Mouse (Mus musculus) heart, adult 2 months (tissue): ENCODE data around the gene Inpp5a. TPM values are rescaled to one million over a fixed set of nuclear protein-coding genes. Genes with fewer than 3 reads are reported as not detected.

Source experiments
- DNase-seq, 2 experiments: peaks; one replicate each; pipeline ENCODE4 v3.0.0; 2021
- H3K27ac ChIP-seq: fragments of 200-600 bp; 2 replicates; pipeline ENCODE4 v1.8.1; 2022
- H3K27me3 ChIP-seq: fragments of 200-500 bp; 2 replicates; pipeline ENCODE4 v1.6.1; 2012; ENCODE audit warnings: mild to moderate bottlenecking, low read length, inconsistent platforms, mixed read lengths; ENCODE audit not compliant: control insufficient read depth, insufficient read depth
- H3K36me3 ChIP-seq: fragments of 200-500 bp; 2 replicates; pipeline ENCODE4 v1.6.1; 2012; ENCODE audit warnings: low read length, inconsistent platforms; ENCODE audit not compliant: control insufficient read depth, insufficient read depth
- H3K4me1 ChIP-seq: fragments of 200-500 bp; 2 replicates; pipeline ENCODE4 v1.6.1; 2011; ENCODE audit warnings: low read length; ENCODE audit not compliant: control insufficient read depth, insufficient read depth
- H3K4me3 ChIP-seq: fragments of 200-600 bp; 2 replicates; pipeline ENCODE4 v1.8.1; 2022
- H3K79me2 ChIP-seq: fragments of 200-500 bp; replicated peaks from 2 replicates; pipeline ENCODE4 v1.6.1; 2012; ENCODE audit warnings: mild to moderate bottlenecking, inconsistent platforms, low read length, moderate library complexity, mixed read lengths; ENCODE audit not compliant: control insufficient read depth, insufficient read depth
- H3K9ac ChIP-seq: fragments of 200-500 bp; 2 replicates; pipeline ENCODE4 v1.6.1; 2012; ENCODE audit warnings: low read depth, mild to moderate bottlenecking, control low read depth, inconsistent platforms, low read length, mixed read lengths
- CTCF ChIP-seq: fragments of 200-600 bp; IDR thresholded peaks from 2 replicates; pipeline ENCODE4 v1.8.1; 2022; ENCODE audit warnings: antibody characterized with exemption, mild to moderate bottlenecking, moderate library complexity
- EP300 ChIP-seq: fragments of 200-500 bp; IDR thresholded peaks from 2 replicates; pipeline ENCODE4 v1.6.1; 2011; ENCODE audit warnings: low read depth, low read length, control low read depth; ENCODE audit not compliant: insufficient read depth
- POLR2A ChIP-seq: fragments of 200-500 bp; IDR thresholded peaks from 2 replicates; pipeline ENCODE4 v1.6.1; 2011; ENCODE audit warnings: mild to moderate bottlenecking, low read depth, low read length, control low read depth; ENCODE audit not compliant: insufficient read depth
- WGBS: fragments of 180-500 bp; shearing (Covaris S2); methylation state at CpG from one replicate; pipeline ENCODE4 v1.1.7; 2018; 5-methylcytosine and 5-hydroxymethylcytosine counted together
- intact Hi-C: fragments of 180-260 bp; cut with DNase I; formaldehyde crosslinking; loops from one replicate; pipeline ENCODE4 v1.15.1; 2025
- polyA plus RNA-seq: library from polyadenylated mRNA; depleted of rRNA; stranded (reverse); fragments of >200 nt; gene quantifications from 2 replicates; pipeline ENCODE4 v1.2.3, GENCODE M21; 2012
- total RNA-seq, 2 experiments: library from RNA; stranded (reverse); gene quantifications; 2 replicates each; pipeline ENCODE4 v1.2.3; 2021

Inpp5a gene
- total and polyA plus RNA-seq, 3 experiments, result 134 to 306 (median 280) TPM

GRCm38 (mm10) chr7:139556746-139557526 is 168.0 kb downstream of the Inpp5a start:
- no peaks in the 10 kb centered on the region for H3K36me3 ChIP-seq
- H3K4me1 ChIP-seq, result no peaks in the 10 kb centered on the region
- no peak for DNase-seq
- H3K4me3 ChIP-seq, result no peak overlapping the region
- H3K79me2 ChIP-seq, result no peaks in the 10 kb centered on the region
- intact Hi-C loops, result no loop called here
- no peaks in the 10 kb centered on the region for H3K27me3 ChIP-seq
- no peak overlapping the region for H3K27ac ChIP-seq
- TF ChIP-seq EP300, result no peak
- no peak for TF ChIP-seq POLR2A
- no peak for TF ChIP-seq CTCF
- WGBS, result 73% methylated on average over 10 of the region's 10 CpGs
- H3K9ac ChIP-seq, result no peak overlapping the region

DNA sequence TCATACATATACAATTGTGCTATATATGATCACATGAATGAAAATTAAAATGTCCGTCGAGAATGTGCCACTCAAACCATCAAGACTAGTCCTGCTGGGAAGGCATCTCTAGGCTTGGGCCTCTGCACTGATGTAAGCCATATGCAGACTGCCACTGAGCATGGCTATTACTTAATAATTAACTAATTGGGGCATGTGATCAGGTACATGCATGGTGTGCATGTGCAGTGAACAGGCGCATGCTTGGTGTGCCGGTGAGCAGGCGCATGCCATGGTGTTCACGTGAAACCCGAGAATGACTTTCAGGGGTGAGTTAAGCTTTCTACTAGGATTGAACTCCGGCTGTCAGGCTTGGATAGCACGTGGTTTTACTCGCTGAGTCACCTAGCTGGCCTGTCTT is 170.8 kb downstream of the Inpp5a start:
- DNase-seq, result no peak
- H3K79me2 ChIP-seq, result no peaks in the 10 kb centered on the region
- no peaks in the 10 kb centered on the region for H3K4me1 ChIP-seq
- H3K27ac ChIP-seq, result no peak overlapping the region
- no peaks in the 10 kb centered on the region for H3K27me3 ChIP-seq
- no peak overlapping the region for H3K9ac ChIP-seq
- intact Hi-C loops, result no loop called here
- 95% methylated on average over 10 of the region's 10 CpGs for WGBS
- TF ChIP-seq EP300, result no peak
- TF ChIP-seq CTCF, result no peak
- no peak for TF ChIP-seq POLR2A
- no peak overlapping the region for H3K4me3 ChIP-seq
- no peaks in the 10 kb centered on the region for H3K36me3 ChIP-seq

DNA sequence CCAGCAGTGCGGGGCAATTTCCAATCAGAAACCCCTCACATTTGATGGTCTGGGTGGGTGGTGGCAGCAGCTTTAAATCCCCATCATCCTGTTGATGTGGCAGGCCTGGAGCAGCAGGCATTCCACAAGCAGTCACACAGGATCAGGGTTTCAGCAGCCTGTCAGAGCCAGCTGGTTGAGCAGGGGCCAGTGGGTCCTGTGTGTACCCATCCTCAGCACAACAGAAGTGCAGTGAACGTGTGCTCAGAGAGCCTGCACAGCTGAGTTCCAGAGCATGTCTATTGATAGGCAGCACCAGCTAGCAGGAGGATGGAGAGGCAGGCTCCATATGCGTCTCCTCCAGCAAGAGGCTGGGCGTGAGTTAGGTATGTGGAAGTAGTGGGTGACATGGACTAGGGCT is 174.5 kb downstream of the Inpp5a start:
- Histone ChIP-seq H3K27ac (no peak overlapping the region), H3K36me3 (no peaks in the 10 kb centered on the region), H3K4me3 (no peak overlapping the region), H3K27me3 (no peaks in the 10 kb centered on the region), H3K79me2 (no peaks in the 10 kb centered on the region), H3K4me1 (no peaks in the 10 kb centered on the region), H3K9ac (no peak overlapping the region)
- WGBS, result 82% methylated on average over 4 of the region's 4 CpGs
- no peak for DNase-seq
- TF ChIP-seq EP300, result no peak
- TF ChIP-seq CTCF, result no peak
- no peak for TF ChIP-seq POLR2A
- intact Hi-C loops, result no loop called here

- no peak for DNase-seq
- H3K36me3 ChIP-seq, result no peaks in the 10 kb centered on the region
- TF ChIP-seq CTCF (no peak), POLR2A (no peak), EP300 (no peak)
Observed at GRCm38 (mm10) chr7:139564161-139564560, 175.3 kb downstream of the Inpp5a start.

GRCm38 (mm10) chr7:139565998-139566397 is 177.1 kb downstream of the Inpp5a start:
- Histone ChIP-seq H3K9ac (no peak overlapping the region), H3K4me1 (no peaks in the 10 kb centered on the region), H3K79me2 (no peaks in the 10 kb centered on the region), H3K27me3 (no peaks in the 10 kb centered on the region), H3K27ac (no peak overlapping the region), H3K4me3 (no peak overlapping the region), H3K36me3 (no peaks in the 10 kb centered on the region)
- DNase-seq, result no peak
- intact Hi-C loops, result no loop called here
- WGBS, result 77% methylated on average over 6 of the region's 6 CpGs
- no peak for TF ChIP-seq EP300
- TF ChIP-seq CTCF, result no peak
- no peak for TF ChIP-seq POLR2A

More at GRCm38 (mm10) chr7:139564161-139564560, 175.3 kb downstream of the Inpp5a start:
- Histone ChIP-seq H3K4me1 (no peaks in the 10 kb centered on the region), H3K9ac (no peak overlapping the region), H3K27ac (no peak overlapping the region), H3K27me3 (no peaks in the 10 kb centered on the region), H3K79me2 (no peaks in the 10 kb centered on the region), H3K4me3 (no peak overlapping the region)
- 74% methylated on average over 2 of the region's 2 CpGs for WGBS
- intact Hi-C loops, result no loop called here

- no peak for DNase-seq
- no peaks in the 10 kb centered on the region for H3K27me3 ChIP-seq
- no peaks in the 10 kb centered on the region for H3K4me1 ChIP-seq
- TF ChIP-seq EP300 (no peak), CTCF (no peak), POLR2A (no peak)
- intact Hi-C loops, result no loop called here
- H3K4me3 ChIP-seq, result no peak overlapping the region
- H3K36me3 ChIP-seq, result no peaks in the 10 kb centered on the region
- H3K9ac ChIP-seq, result no peak overlapping the region
- H3K79me2 ChIP-seq, result no peaks in the 10 kb centered on the region
- H3K27ac ChIP-seq, result no peak overlapping the region
- WGBS, result 82% methylated on average over 8 of the region's 8 CpGs
Observed at GRCm38 (mm10) chr7:139566533-139566932, 177.6 kb downstream of the Inpp5a start.
